Mouse (Mus musculus) intestine, postnatal 0 days (tissue): ENCODE measurements around the gene Inhba. TPM values are rescaled to one million over a fixed set of nuclear protein-coding genes. Genes with fewer than 3 reads are reported as not detected.

ENCODE experiments used
- ATAC-seq: fragments of 200-750 bp; cut with Nextera tagmentation; 2 replicates; pipeline ENCODE4 v1.8.0; 2017; ENCODE audit warnings: mild to moderate bottlenecking, moderate TSS enrichment, moderate library complexity
- H3K27ac ChIP-seq: fragments of 300-500 bp; sonication (generic); 2 replicates; pipeline ENCODE4 v1.5.1; 2014; ENCODE audit warnings: mild to moderate bottlenecking, low read depth, low read length, moderate library complexity
- H3K27me3 ChIP-seq: fragments of 300-500 bp; sonication (generic); replicated peaks from 2 replicates; pipeline ENCODE4 v1.6.1; 2014; ENCODE audit warnings: low read length, mixed read lengths; ENCODE audit not compliant: control insufficient read depth, insufficient read depth
- H3K36me3 ChIP-seq: fragments of 300-500 bp; sonication (generic); 2 replicates; pipeline ENCODE4 v1.6.1; 2014; ENCODE audit warnings: mild to moderate bottlenecking, moderate library complexity; ENCODE audit not compliant: control insufficient read depth, insufficient read depth
- H3K4me1 ChIP-seq: fragments of 300-500 bp; sonication (generic); replicated peaks from 2 replicates; pipeline ENCODE4 v1.6.1; 2014; ENCODE audit warnings: antibody characterized with exemption, low read length, mixed read lengths; ENCODE audit not compliant: control insufficient read depth, insufficient read depth
- H3K4me2 ChIP-seq: fragments of 300-500 bp; sonication (generic); replicated peaks from 2 replicates; pipeline ENCODE4 v1.6.1; 2014; ENCODE audit warnings: low read depth, mild to moderate bottlenecking, moderate library complexity
- H3K4me3 ChIP-seq: fragments of 300-500 bp; sonication (generic); 2 replicates; pipeline ENCODE4 v1.5.1; 2014; ENCODE audit warnings: low read depth, low read length
- H3K9ac ChIP-seq: fragments of 300-500 bp; sonication (generic); 2 replicates; pipeline ENCODE4 v1.6.1; 2014; ENCODE audit warnings: mild to moderate bottlenecking, low read depth, low read length
- H3K9me3 ChIP-seq: fragments of 300-500 bp; sonication (generic); 2 replicates; pipeline ENCODE4 v1.6.1; 2016; ENCODE audit warnings: mixed run types; ENCODE audit not compliant: control insufficient read depth
- CTCF ChIP-seq: sonication (generic); IDR thresholded peaks from 2 replicates; pipeline ENCODE4 v1.5.1; 2016; ENCODE audit warnings: low read depth, mild to moderate bottlenecking, control low read depth, antibody characterized with exemption, moderate library complexity
- WGBS: fragments of 180-500 bp; shearing (Covaris S2); extraction: QIAGEN DNeasy Blood & Tissue Kit; methylation state at CpG from one replicate; pipeline ENCODE4 v1.1.7; 2014; 5-methylcytosine and 5-hydroxymethylcytosine counted together
- polyA plus RNA-seq: library from polyadenylated mRNA; unstranded; fragments of >200 nt; fragmentation: Nextera tagmentation; extraction: Ambion mirVana; gene quantifications from 2 replicates; pipeline ENCODE4 v1.2.1, GENCODE M21; 2015

The Inhba gene
- polyA plus RNA-seq, 1 experiment from 2014 or later = 3.1 TPM

DNA sequence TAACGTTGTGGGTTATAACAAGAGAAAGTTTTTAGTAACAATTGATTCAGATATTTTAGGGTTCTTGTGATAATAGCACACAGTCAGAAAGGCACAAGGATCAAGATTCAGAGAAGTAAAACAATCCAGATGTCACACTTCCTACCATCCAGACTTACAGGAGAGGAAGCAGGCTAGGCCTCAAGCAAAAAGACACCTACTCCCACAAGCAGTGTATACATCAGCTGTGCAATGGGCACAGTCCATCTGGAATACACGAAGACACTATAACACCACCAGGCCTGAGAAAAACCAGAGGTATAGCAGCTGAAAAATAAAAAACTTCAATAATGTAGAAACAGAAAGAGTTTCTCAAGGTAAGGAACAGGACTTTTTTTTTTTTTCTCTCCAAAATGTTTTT, 16.3 kb upstream of the Inhba start:
- Histone ChIP-seq H3K27ac (no peak overlapping the region), H3K9ac (no peak overlapping the region), H3K36me3 (no peaks in the 10 kb centered on the region), H3K4me2 (no peak overlapping the region), H3K9me3 (no peaks in the 10 kb centered on the region), H3K4me1 (no peaks in the 10 kb centered on the region), H3K27me3 (no peaks in the 10 kb centered on the region), H3K4me3 (no peak overlapping the region)
- ATAC-seq = no peak
- no peak for TF ChIP-seq CTCF
- 57% methylated on average over 2 of the region's 2 CpGs for WGBS

DNA sequence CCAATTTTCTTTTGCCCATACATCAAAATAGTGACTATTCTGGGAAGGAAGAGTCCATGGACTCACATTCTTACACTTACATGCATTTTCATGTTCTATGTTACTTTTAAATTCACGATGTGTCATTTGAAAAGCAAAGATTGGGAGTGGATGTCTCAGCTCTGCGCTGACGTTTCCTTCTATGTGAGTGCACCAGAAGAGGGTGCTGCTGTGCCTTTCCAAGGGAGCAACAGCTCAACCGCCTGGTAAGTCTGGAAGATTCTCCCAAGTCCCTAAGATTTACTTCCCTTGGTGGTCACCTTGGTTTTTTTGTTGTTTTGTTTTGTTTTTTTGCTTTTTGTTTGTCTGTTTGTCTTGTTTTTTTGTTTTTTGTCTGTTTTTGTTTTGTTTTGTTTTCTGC, 6.1 kb upstream of the Inhba start:
- TF ChIP-seq CTCF = peak; percentile 86
- no peak for ATAC-seq
- WGBS = 11% methylated on average over 4 of the region's 4 CpGs
- H3K36me3 ChIP-seq = no peaks in the 10 kb centered on the region
- H3K4me2 ChIP-seq = no peak overlapping the region
- H3K9ac ChIP-seq = no peak overlapping the region
- no peaks in the 10 kb centered on the region for H3K4me1 ChIP-seq
- H3K27ac ChIP-seq = no peak overlapping the region
- H3K4me3 ChIP-seq = no peak overlapping the region
- no peaks in the 10 kb centered on the region for H3K27me3 ChIP-seq
- no peaks in the 10 kb centered on the region for H3K9me3 ChIP-seq

DNA sequence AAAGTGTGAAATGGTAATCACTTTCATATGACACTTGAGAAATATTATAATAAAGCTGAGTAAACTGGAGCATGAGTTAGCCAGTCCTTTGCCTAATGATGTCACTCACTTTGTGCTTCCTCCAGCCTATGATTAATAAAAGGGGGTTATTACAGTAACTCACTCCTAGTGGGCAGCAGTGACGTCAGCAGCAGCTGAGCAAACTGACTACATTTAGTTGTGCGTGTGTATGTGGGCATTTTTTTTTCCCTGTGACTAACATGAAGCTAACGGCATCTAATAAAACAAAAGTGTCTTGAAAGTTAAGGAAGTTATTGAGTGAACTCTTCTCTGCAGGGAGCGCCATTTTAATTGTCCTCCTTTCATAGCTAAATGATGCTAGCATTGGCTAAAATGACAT, 3.9 kb upstream of the Inhba start:
- no peak for TF ChIP-seq CTCF
- Histone ChIP-seq H3K9ac (no peak overlapping the region), H3K4me1 (no peaks in the 10 kb centered on the region), H3K36me3 (no peaks in the 10 kb centered on the region), H3K27ac (no peak overlapping the region), H3K27me3 (no peaks in the 10 kb centered on the region; the same call in 1 of the 2 replicates), H3K9me3 (no peaks in the 10 kb centered on the region), H3K4me3 (no peak overlapping the region), H3K4me2 (no peak overlapping the region)
- ATAC-seq = no peak
- 64% methylated on average over 4 of the region's 4 CpGs for WGBS

DNA sequence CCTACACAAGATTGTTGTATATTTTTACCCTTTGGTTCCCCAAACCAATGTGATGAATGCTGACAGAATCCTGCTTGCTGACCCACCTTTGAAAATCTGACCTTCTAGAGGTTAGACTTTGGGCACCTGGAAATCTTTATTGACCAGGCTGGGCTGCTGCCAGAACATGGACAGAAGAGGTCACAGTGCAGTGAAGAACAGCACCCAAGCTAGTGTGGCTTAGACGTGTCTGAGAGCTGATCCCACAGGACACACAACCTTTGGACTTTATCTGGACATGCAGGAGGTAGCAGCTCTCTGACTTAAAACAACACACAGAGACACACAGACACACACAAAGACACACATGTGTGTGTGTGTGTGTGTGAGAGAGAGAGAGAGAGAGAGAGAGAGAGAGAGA, 3.3 kb upstream of the Inhba start:
- H3K4me2 ChIP-seq = no peak overlapping the region
- no peak for TF ChIP-seq CTCF
- H3K9me3 ChIP-seq = no peaks in the 10 kb centered on the region
- ATAC-seq = no peak
- 45% methylated on average over 1 of the region's 1 CpGs for whole genome bisulfite sequencing
- no peak overlapping the region for H3K4me3 ChIP-seq
- H3K4me1 ChIP-seq = no peaks in the 10 kb centered on the region
- H3K27me3 ChIP-seq = no peaks in the 10 kb centered on the region; the same call in 1 of the 2 replicates
- H3K27ac ChIP-seq = no peak overlapping the region
- H3K36me3 ChIP-seq = no peaks in the 10 kb centered on the region
- H3K9ac ChIP-seq = no peak overlapping the region

DNA sequence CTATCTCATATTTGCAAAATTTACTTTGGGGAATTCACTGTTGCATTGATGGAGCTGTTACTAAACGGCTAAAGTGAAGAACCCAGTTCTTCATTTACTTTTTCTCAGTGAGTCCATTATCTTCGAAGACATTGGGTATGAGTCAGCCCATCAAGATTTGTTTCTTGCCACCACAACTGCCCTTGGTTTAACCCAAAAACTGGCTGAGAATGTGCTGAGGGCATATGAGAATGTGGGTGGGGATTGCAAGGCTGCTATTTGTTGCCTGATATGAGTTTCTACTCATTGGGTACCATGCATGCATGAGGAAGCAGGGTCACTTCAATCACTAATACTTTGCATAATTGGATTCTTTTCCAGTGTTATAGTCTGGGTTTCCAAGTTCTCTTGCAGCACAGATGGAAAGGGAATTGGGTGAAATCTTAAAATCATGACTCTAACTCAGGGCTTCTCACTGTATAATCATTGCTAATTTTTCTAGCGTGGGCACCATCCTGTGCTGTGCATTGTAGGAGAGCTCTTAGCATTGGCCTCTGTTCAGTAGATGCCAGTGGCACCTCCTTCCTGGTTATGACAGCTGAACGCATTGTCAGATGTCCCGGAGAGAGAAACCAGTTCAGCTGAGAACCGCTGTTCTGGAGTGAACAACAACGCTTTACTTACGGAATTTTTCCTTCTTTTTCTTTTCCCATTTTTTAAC, 1.7 kb upstream of the Inhba start:
- H3K27me3 ChIP-seq = no peaks in the 10 kb centered on the region; the same call in 1 of the 2 replicates
- H3K36me3 ChIP-seq = no peaks in the 10 kb centered on the region
- no peaks in the 10 kb centered on the region for H3K9me3 ChIP-seq
- ATAC-seq = no peak
- no peak overlapping the region for H3K4me3 ChIP-seq
- TF ChIP-seq CTCF = no peak
- no peak overlapping the region for H3K9ac ChIP-seq
- 90% methylated on average over 8 of the region's 8 CpGs for WGBS
- no peaks in the 10 kb centered on the region for H3K4me1 ChIP-seq
- no peak overlapping the region for H3K4me2 ChIP-seq
- H3K27ac ChIP-seq = no peak overlapping the region

DNA sequence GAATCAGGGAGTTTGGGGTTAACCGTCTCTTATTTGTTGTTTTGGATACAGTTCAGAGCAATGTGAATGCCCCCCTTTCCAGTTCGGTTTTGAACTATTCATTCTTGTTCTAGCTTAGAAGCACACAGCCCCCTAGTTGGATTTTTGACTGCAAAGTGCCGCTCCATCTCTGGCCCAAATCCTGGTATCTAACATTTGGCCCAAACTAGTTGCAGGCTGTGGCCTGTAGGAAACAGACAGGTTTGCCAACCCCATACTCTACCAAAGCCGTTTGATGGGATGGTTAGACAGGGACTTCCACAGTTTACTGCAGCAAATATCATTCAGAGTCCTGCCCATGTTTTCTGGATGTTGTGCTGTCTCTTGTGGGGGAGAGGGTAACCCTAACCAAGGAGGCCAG, 1.1 kb upstream of the Inhba start:
- Histone ChIP-seq H3K9ac (no peak overlapping the region), H3K27me3 (no peaks in the 10 kb centered on the region; the same call in 1 of the 2 replicates), H3K9me3 (no peaks in the 10 kb centered on the region), H3K4me2 (no peak overlapping the region), H3K4me3 (no peak overlapping the region), H3K36me3 (no peaks in the 10 kb centered on the region), H3K4me1 (no peaks in the 10 kb centered on the region), H3K27ac (no peak overlapping the region)
- 92% methylated on average over 4 of the region's 4 CpGs for WGBS
- TF ChIP-seq CTCF = no peak
- no peak for ATAC-seq
